Mouse (Mus musculus) spleen, adult 12 weeks (tissue): ENCODE results near the gene Acp4.
"Not testable (repeated sequence)": the region's sequence is repeated elsewhere in the genome, so short reads cannot be mapped to it uniquely, and the experiment has no call there.

Experiments used
- DNase-seq: peaks from one replicate; pipeline ENCODE4 v3.0.0; 2022; ENCODE audit warnings: low spot score

Acp4 gene

DNA sequence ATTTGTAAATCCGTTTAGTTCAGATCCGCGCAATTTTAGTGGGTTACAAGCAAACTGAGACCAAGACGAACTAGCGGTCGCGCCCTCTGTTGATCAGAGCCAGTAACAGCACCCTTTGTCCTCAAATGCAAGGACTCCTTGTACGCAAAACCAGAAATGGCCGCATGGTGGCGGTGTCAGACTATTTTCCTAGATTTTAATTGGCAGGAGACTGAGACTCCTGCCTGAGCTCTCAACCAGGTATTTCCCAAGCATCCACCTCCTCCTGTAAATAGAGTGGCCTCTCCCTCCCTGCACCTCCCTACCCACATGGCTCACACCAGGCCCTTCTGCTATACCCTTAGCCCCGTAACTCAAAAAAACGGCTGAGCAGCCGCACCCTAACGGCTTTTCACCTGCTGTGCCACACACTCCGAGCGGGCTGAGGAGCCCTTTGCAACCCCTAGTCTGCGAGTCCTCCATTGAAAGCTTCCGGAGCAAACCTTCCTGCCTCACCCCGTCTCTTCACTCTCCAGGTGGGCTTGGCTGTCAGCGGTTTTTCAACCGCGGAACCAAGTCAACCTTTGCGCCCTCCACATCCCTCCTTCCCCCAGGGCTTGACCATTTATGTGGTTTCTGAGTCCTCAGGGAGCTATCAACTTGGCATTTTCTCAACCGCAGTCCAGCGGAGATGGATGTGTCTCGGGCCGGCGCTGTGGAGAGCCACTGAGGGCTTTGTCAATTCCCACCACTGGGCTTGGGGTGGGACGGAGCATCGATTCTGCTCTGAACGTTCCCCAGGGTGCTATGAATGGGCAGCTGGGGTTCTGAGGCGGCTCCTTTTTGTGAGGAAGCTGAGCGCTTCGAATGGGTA is 5.8 kb upstream of the Acp4 start:
- peak; percentile 87 for DNase-seq

DNA sequence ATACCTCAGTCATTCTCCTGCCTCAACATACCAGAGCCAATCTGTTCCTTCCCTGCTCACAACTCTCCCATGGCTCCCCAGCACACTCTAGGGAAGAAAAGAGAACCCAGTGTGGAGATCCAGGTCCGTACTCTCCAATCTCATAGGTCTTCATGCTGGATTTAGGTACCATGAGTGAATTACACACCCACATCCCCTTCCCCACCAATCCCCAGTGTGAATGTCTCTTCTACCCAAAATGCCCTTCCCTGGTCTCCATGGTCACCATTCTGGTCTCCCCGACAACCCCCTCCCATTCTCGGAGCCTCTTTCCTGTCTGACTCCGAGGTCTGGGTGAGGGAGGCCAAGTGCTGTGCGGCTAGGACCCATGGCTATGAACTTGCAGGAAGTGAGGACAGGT is 4.0 kb upstream of the Acp4 start, which contains the start of gene Gm15517:
Gene Gm15517, plus strand, starts transcription at position 301 of the 400 bp plus-strand sequence.
- no peak for DNase-seq

DNA sequence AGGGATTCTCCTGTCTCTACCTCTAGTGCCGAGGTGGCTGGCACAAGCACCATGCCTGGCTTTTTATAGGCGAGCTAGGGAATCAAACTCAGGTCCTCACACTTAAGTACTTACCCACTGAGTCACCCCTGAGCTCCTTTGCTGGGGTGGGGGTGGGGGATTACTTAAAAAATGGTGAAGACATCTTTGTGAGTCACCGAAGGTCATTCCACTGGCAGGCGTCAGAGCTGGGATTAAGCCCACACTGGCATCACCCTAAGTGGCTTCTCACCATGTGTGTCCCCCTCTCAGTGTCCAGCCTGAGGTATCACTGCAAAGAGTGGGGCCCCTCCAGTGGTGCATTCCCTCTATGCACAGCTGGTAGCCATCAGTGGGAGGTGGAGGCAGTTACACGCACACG is 3.2 kb upstream of the Acp4 start:
- DNase-seq, result no peak

- DNase-seq, result no peak
These were observed 2.2 kb downstream of the Acp4 start for GRCm38 (mm10) chr7:44254930-44255329.

GRCm38 (mm10) chr7:44253023-44253616 is 4.1 kb downstream of the Acp4 start:
- no peak for DNase-seq

- DNase-seq, result not testable (repeated sequence)
These were observed 6.4 kb downstream of the Acp4 start for GRCm38 (mm10) chr7:44250732-44251275.

DNA sequence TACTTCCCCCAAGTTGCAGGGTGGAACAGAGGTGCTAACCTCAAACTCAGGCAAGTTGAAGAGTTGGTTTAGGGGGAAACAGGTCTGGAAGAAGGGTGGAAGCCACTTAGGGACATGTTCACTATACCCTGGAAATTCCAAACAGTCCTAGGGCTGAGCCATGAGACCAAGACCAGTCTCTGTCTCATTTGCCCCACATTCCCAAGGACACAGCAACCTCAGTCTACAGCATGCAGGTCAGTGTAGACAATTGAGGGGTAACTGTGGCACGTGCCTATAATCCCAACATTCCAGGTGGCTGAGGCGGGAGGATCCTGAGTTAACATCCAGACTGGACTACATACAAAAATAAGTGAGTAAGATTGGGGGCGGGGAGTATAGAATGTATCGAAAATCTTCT is 7.9 kb downstream of the Acp4 start:
- DNase-seq, result no peak

- DNase-seq, result no peak
These were observed 9.2 kb downstream of the Acp4 start for GRCm38 (mm10) chr7:44247971-44248370.

- no peak for DNase-seq
These were observed 10.2 kb downstream of the Acp4 start for GRCm38 (mm10) chr7:44246984-44247470.

DNA sequence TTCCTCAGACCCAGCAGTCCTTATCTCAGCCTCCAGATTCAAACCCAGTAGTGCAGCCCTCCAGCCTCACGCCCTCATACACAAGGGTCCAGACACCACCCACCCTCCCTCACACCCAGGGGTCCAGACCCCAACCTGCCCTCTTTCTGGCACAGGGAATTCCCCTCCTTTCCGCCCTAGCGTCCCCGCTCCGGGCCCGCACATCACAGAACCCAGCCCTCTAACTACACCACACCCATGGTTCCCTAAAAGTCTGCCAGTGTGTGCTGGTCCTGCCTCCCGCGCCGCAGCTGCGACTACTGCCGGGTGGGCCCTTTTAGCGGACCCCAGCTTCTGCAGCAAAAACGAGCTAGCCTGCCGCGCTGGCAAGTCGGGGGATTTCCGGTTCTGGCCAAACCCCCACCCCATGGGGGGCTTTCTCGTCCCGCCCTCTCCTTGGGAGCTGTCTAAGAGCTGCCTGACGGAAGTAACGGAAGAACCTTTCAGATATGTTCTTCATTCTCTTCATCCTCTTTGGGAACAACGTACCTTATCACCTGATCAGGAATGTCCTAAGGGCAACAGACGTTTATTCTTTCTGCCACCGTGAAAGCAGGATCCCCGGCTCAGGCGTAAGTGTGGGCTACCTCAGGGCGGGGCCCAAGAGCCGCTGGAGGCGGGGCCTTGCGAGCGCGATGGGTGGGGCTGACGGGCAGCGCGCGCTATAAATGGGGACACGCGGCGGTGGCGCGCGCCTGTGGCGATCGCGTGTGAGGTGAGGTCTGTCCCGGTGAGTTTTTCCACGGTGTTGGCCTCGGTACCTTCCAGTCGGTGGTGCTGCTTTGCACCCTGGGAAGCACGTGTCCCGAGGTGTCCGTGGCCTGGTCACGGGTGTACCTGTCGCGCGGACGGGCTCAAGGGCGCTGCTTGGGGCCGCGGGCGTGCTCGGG is 10.9 kb downstream of the Acp4 start, which contains the start of the genes 1700028J19Rik and 2410002F23Rik:
Gene 1700028J19Rik, minus strand, starts transcription at position 641 of the 929 bp plus-strand sequence.
Gene 2410002F23Rik, plus strand, starts transcription at position 668 of the 929 bp plus-strand sequence.
- peak; percentile 87 for DNase-seq

GRCm38 (mm10) chr7:44244080-44244479 is 13.1 kb downstream of the Acp4 start:
- DNase-seq, result no peak

DNA sequence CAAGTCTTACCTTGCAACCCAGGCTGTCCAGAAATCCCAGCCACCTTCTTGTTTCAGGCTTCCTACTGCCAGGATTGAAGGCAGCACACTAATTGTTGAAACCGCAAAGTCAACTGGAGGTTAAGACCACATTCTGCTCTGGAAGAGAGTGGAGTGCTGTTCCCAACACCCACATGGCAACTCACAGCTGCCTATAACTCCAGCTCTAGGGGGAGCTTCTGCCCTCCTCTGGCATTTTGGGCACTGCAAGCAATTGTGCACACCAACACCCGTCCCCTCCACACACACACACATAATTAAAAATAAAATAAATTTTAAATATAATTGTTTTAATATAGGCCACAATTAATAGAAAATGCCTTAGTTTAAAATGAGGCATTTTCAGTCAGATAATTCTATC is 16.0 kb downstream of the Acp4 start:
- no peak for DNase-seq

DNA sequence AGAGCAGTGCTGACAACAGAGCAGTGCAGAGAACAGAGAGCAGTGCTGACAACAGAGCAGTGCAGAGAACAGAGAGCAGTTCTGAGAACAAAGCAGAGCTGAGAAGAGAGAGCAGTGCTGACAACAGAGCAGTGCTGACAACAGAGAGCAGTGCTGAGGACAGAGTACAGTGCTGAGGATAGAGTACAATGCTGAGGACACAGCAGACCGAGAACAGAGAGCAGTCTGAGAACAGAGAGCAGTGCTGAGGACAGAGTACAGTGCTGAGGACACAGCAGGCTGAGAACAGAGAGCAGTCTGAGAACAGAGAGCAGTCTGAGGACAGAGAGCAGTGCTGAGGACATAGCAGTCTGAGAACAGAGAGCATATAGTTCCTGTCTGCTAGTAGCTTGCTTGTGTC is 16.5 kb downstream of the Acp4 start:
- no peak for DNase-seq

DNA sequence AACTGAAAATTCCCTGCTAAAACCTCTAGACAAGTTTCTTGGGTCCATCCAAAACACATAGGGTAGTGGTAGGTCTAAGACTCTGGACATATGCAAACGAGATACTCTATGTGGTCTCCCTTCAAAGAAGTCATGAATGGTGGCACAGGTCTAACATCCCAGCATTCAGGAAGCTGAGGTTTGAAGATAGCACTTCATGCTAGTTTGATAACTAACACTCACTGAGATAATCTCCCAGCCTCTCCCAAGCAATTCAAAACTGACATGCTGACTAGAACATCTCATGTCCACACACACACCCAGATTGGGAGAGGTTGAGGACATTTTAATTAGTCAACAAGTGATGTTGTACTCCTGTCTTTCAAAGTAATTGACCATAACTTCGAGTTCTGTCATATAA is 17.3 kb downstream of the Acp4 start:
- DNase-seq, result no peak

- DNase-seq, result no peak
These were observed 21.3 kb downstream of the Acp4 start, which contains the start of gene Gm36864 for GRCm38 (mm10) chr7:44235909-44236308. Gene Gm36864, plus strand, starts transcription at chr7:44236177.

DNA sequence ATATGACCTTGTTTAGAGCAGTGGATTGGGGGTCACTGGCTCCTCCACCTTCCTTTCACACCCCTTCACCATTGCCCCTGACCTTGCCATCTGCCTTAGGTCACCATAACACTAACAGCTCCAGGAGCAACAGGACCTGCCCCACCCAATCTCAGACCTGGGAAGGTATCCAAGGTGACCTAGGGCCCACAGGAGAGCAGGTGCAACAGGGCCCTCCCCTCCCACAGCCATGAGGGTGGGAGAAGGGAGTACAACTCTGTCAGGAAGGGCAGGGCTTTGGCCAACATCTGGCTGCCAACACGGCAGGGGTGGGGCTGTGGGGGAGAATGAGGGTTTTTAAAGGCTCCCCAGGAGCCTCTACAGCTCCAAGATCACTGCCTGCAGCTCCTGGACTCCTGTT is 32.1 kb downstream of the Acp4 start, which contains the start of gene Klk1:
Gene Klk1, plus strand, starts transcription at position 285 of the 400 bp plus-strand sequence.
- no peak for DNase-seq

GRCm38 (mm10) chr7:44222335-44222734 is 34.8 kb downstream of the Acp4 start:
- not testable (repeated sequence) for DNase-seq

GRCm38 (mm10) chr7:44221601-44222000 is 35.6 kb downstream of the Acp4 start:
- not testable (repeated sequence) for DNase-seq

DNA sequence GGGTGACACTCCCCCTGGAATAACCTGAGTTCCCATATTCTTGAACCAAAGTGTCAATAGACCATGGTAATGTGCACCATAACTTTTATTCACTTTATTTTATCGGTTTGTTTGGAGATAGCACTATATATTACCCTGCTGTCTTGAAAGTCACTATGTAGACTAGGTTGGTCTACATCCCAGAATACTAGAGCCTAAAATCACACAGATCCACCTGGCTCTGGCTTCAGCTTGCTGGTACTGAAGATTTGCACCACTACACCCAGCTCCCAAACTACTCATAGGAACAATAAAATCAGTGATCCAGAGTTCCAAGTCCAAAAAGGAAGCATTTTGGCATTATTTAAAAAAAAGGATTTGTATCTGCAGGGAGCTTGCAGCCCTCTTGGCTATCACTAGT is 41.5 kb downstream of the Acp4 start, which contains the start of gene Klk1b5:
Gene Klk1b5, plus strand, starts transcription at position 301 of the 400 bp plus-strand sequence.
- DNase-seq, result no peak

DNA sequence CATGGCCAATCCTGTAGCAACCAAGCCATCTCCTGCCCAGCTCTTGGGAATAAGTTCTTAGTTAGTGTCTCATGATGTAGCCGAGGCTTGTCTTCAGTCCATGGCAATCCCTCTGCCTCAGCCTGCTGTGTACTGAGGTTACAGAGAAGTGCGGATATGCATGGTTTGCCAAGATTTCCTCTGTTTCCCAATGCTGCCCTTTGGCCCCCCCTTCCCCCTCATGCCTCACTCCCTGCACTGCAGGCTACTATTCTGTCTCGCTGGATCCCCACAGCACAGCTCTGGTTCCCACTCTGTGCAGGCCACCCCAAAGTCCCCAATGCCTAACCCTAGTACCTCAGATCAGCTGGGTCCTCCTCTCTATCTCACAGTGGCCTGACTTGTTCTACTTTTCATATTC is 48.9 kb downstream of the Acp4 start:
- DNase-seq, result no peak

DNA sequence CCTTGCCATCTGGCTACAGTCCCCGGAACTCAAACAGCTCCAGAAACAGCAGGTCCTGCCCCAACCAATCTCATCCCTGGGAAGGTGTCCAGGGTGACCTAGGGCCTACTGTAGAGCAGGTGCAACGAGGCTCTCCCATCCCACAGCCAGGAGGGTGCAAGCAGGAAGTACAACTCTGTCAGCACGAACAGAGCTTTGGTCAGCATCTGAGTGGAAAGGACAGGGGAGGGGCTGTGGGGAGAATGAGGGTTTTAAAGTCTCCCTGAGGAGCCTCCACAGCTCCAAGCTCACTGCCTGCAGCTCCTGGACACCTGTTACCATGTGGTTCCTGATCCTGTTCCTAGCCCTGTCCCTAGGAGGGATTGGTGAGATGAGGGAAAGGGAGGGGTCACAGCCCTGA is 50.0 kb downstream of the Acp4 start, which contains the start of gene Klk1b4:
Gene Klk1b4, plus strand, starts transcription at position 301 of the 400 bp plus-strand sequence.
- not testable (repeated sequence) for DNase-seq
